Mouse (Mus musculus): ENCODE results near the gene Fkbp11. TPM values are rescaled to one million over a fixed set of nuclear protein-coding genes. Genes with fewer than 3 reads are reported as not detected.
"Not testable (repeated sequence)": the region's sequence is repeated elsewhere in the genome, so short reads cannot be mapped to it uniquely, and the experiment has no call there.

Fkbp11 gene
- total RNA-seq, 2 experiments from 2014 or later, result 1.4 to 1.7 TPM

GRCm38 (mm10) chr15:98743863-98744262 is 15.9 kb upstream of the Fkbp11 start:
- intact Hi-C loops (cut with DNase I), result not testable (repeated sequence)

GRCm38 (mm10) chr15:98742766-98743428 is 14.9 kb upstream of the Fkbp11 start:
- intact Hi-C loops (cut with DNase I), result no loop called here
- DNase-seq, result no peak

More at GRCm38 (mm10) chr15:98743863-98744262, 15.9 kb upstream of the Fkbp11 start:
- not testable (repeated sequence) for DNase-seq

GRCm38 (mm10) chr15:98740219-98740618 is 12.2 kb upstream of the Fkbp11 start:
- intact Hi-C loops (cut with DNase I), result no loop called here
- no peak for DNase-seq

- DNase-seq, result no peak
- intact Hi-C loops (cut with DNase I), result no loop called here
Observed at GRCm38 (mm10) chr15:98738796-98739195, 10.8 kb upstream of the Fkbp11 start.

- intact Hi-C loops (cut with DNase I), result no loop called here
- no peak for DNase-seq
Observed at GRCm38 (mm10) chr15:98737881-98738280, 9.9 kb upstream of the Fkbp11 start.

GRCm38 (mm10) chr15:98736521-98736920 is 8.5 kb upstream of the Fkbp11 start:
- intact Hi-C loops (cut with DNase I), result no loop called here
- no peak for DNase-seq

- no peak for DNase-seq
- intact Hi-C loops (cut with DNase I), result no loop called here
Observed at GRCm38 (mm10) chr15:98733976-98734566, 6.1 kb upstream of the Fkbp11 start.

GRCm38 (mm10) chr15:98733370-98733769 is 5.4 kb upstream of the Fkbp11 start:
- no peak for DNase-seq
- intact Hi-C loops (cut with DNase I), result no loop called here

- intact Hi-C loops (cut with DNase I), result no loop called here
- DNase-seq, result no peak
Observed at GRCm38 (mm10) chr15:98732006-98732531, 4.1 kb upstream of the Fkbp11 start.

- DNase-seq, result no peak
- intact Hi-C loops (cut with DNase I), result no loop called here
Observed at GRCm38 (mm10) chr15:98730790-98731189, 2.8 kb upstream of the Fkbp11 start.

GRCm38 (mm10) chr15:98729791-98730545 is 2.0 kb upstream of the Fkbp11 start:
- intact Hi-C loops (cut with DNase I), result no loop called here
- no peak for DNase-seq

- intact Hi-C loops (cut with DNase I), result no loop called here
- no peak for DNase-seq
Observed at GRCm38 (mm10) chr15:98728366-98728765, 368 bp upstream of the Fkbp11 start.

- no peak for DNase-seq
- intact Hi-C loops (cut with DNase I), result no loop called here
Observed at GRCm38 (mm10) chr15:98726746-98727145, 1.3 kb downstream of the Fkbp11 start.

- intact Hi-C loops (cut with DNase I), result no loop called here
- no peak for DNase-seq
Observed at GRCm38 (mm10) chr15:98726079-98726478, 1.9 kb downstream of the Fkbp11 start.

GRCm38 (mm10) chr15:98724441-98724840 is 3.6 kb downstream of the Fkbp11 start:
- DNase-seq, result no peak
- intact Hi-C loops (cut with DNase I), result no loop called here

- DNase-seq, result no peak
- intact Hi-C loops (cut with DNase I), result no loop called here
Observed at GRCm38 (mm10) chr15:98722854-98723253, 5.1 kb downstream of the Fkbp11 start.

GRCm38 (mm10) chr15:98722191-98722590 is 5.8 kb downstream of the Fkbp11 start:
- intact Hi-C loops (cut with DNase I), result no loop called here
- DNase-seq, result no peak

- no peak for DNase-seq
Observed at GRCm38 (mm10) chr15:98717301-98717700, 10.7 kb downstream of the Fkbp11 start.

GRCm38 (mm10) chr15:98714230-98714652 is 13.8 kb downstream of the Fkbp11 start:
- intact Hi-C loops (cut with DNase I), result no loop called here

More at GRCm38 (mm10) chr15:98717301-98717700, 10.7 kb downstream of the Fkbp11 start:
- intact Hi-C loops (cut with DNase I), result no loop called here

GRCm38 (mm10) chr15:98710442-98710841 is 17.6 kb downstream of the Fkbp11 start:
- peak; percentile 31 to 44 for DNase-seq
- intact Hi-C loops (cut with DNase I), result no loop called here

More at GRCm38 (mm10) chr15:98714230-98714652, 13.8 kb downstream of the Fkbp11 start:
- DNase-seq, result no peak

GRCm38 (mm10) chr15:98707766-98708372 is 20.1 kb downstream of the Fkbp11 start, which contains the start of gene Ccdc65:
Gene Ccdc65, plus strand, starts transcription at chr15:98708207.
- intact Hi-C loops (cut with DNase I), result no loop called here
- peak; percentile 74 to 80 for DNase-seq
